Mouse (Mus musculus) lung, adult 2 months (tissue): Measurements from ENCODE around the gene Cd247.
"Not testable (repeated sequence)": the region's sequence is repeated elsewhere in the genome, so short reads cannot be mapped to it uniquely, and the experiment has no call there.

Experiments
- CTCF ChIP-seq: fragments of 200-500 bp; IDR thresholded peaks from 2 replicates; pipeline ENCODE4 v1.5.1; 2011; ENCODE audit warnings: mild to moderate bottlenecking, low read length, control low read depth; ENCODE audit not compliant: insufficient read depth
- POLR2A ChIP-seq: fragments of 200-500 bp; IDR thresholded peaks from 2 replicates; pipeline ENCODE4 v1.6.1; 2011; ENCODE audit warnings: low read depth, mild to moderate bottlenecking, control low read depth, low read length, borderline replicate concordance; ENCODE audit errors: extremely low read depth

GRCm38 (mm10) chr1:165762498-165762897 is 26.0 kb upstream of the Cd247 start:
- TF ChIP-seq CTCF, POLR2A: not testable (repeated sequence)
